Mouse (Mus musculus) lung, embryonic 15.5 days (tissue): ENCODE measurements around the gene B3gnt7. TPM values are rescaled to one million over a fixed set of nuclear protein-coding genes. Genes with fewer than 3 reads are reported as not detected.
"Not testable (repeated sequence)": the region's sequence is repeated elsewhere in the genome, so short reads cannot be mapped to it uniquely, and the experiment has no call there.

Experiments used
- ATAC-seq: fragments of 200-750 bp; cut with Nextera tagmentation; 2 replicates; pipeline ENCODE4 v1.8.0; 2017; ENCODE audit warnings: moderate number of reproducible peaks, borderline replicate concordance; ENCODE audit not compliant: low FRiP score, low TSS enrichment; ENCODE audit errors: extremely low read depth
- H3K27ac ChIP-seq: fragments of 300-500 bp; sonication (generic); 2 replicates; pipeline ENCODE4 v1.5.1; 2015; ENCODE audit warnings: moderate library complexity, mild to moderate bottlenecking, inconsistent platforms
- H3K27me3 ChIP-seq: fragments of 300-500 bp; sonication (generic); 2 replicates; pipeline ENCODE4 v1.6.1; 2015; ENCODE audit warnings: inconsistent platforms
- H3K36me3 ChIP-seq: fragments of 300-500 bp; sonication (generic); 2 replicates; pipeline ENCODE4 v1.6.1; 2015; ENCODE audit warnings: inconsistent platforms
- H3K4me1 ChIP-seq: fragments of 300-500 bp; sonication (generic); 2 replicates; pipeline ENCODE4 v1.6.1; 2015; ENCODE audit warnings: inconsistent platforms
- H3K4me2 ChIP-seq: fragments of 300-500 bp; sonication (generic); 2 replicates; pipeline ENCODE4 v1.6.1; 2015; ENCODE audit warnings: inconsistent platforms, mild to moderate bottlenecking, moderate library complexity
- H3K4me3 ChIP-seq: fragments of 300-500 bp; sonication (generic); 2 replicates; pipeline ENCODE4 v1.5.1; 2015; ENCODE audit warnings: mild to moderate bottlenecking, inconsistent platforms
- H3K9ac ChIP-seq: fragments of 300-500 bp; sonication (generic); 2 replicates; pipeline ENCODE4 v1.6.1; 2015; ENCODE audit warnings: inconsistent platforms
- H3K9me3 ChIP-seq: fragments of 300-500 bp; sonication (generic); 2 replicates; pipeline ENCODE4 v1.6.1; 2016; ENCODE audit warnings: inconsistent platforms
- WGBS: fragments of 180-500 bp; shearing (Covaris S2); methylation state at CpG from one replicate; pipeline ENCODE4 v1.1.7; 2015; 5-methylcytosine and 5-hydroxymethylcytosine counted together
- polyA plus RNA-seq: library from polyadenylated mRNA; unstranded; fragments of >200 nt; fragmentation: Nextera tagmentation; extraction: Ambion mirVana; gene quantifications from 2 replicates; pipeline ENCODE4 v1.2.1, GENCODE M21; 2015

B3gnt7 gene
- polyA plus RNA-seq, 1 experiment from 2014 or later = 5.6 TPM

- H3K4me3 ChIP-seq = no peak overlapping the region
- no peak for ATAC-seq
- H3K27me3 ChIP-seq = no peaks in the 10 kb centered on the region
- no peaks in the 10 kb centered on the region for H3K9me3 ChIP-seq
- peaks cover 6% of the 10 kb centered on the region for H3K4me1 ChIP-seq
- WGBS = 26% methylated on average over 15 of the region's 15 CpGs
- no peaks in the 10 kb centered on the region for H3K36me3 ChIP-seq
- H3K27ac ChIP-seq = no peak overlapping the region
- H3K4me2 ChIP-seq = peak overlapping the region; percentile 41; the same call in 1 of the 2 replicates
- H3K9ac ChIP-seq = no peak overlapping the region
Measured at GRCm38 (mm10) chr1:86313772-86314125, 11.1 kb downstream of the B3gnt7 start.

- H3K4me1 ChIP-seq = no peaks in the 10 kb centered on the region
- no peaks in the 10 kb centered on the region for H3K27me3 ChIP-seq
- WGBS = 88% methylated on average over 7 of the region's 8 CpGs
- H3K27ac ChIP-seq = no peak overlapping the region
- H3K36me3 ChIP-seq = no peaks in the 10 kb centered on the region
- H3K9ac ChIP-seq = no peak overlapping the region
- no peak overlapping the region for H3K4me2 ChIP-seq
- ATAC-seq = no peak
- H3K4me3 ChIP-seq = no peak overlapping the region
- no peaks in the 10 kb centered on the region for H3K9me3 ChIP-seq
Measured at GRCm38 (mm10) chr1:86320822-86321413, 18.3 kb downstream of the B3gnt7 start.

GRCm38 (mm10) chr1:86336330-86336729, 33.7 kb downstream of the B3gnt7 start:
- Histone ChIP-seq H3K27me3 (no peaks in the 10 kb centered on the region), H3K4me3 (no peak overlapping the region), H3K9ac (no peak overlapping the region), H3K4me2 (no peak overlapping the region), H3K27ac (no peak overlapping the region), H3K36me3 (no peaks in the 10 kb centered on the region), H3K4me1 (no peaks in the 10 kb centered on the region), H3K9me3 (no peaks in the 10 kb centered on the region)
- WGBS = 21% methylated on average over 2 of the region's 2 CpGs
- ATAC-seq = no peak

- no peak overlapping the region for H3K4me2 ChIP-seq
- no peak overlapping the region for H3K4me3 ChIP-seq
- 24% methylated on average over 4 of the region's 4 CpGs for WGBS
- H3K9me3 ChIP-seq = no peaks in the 10 kb centered on the region
- no peak overlapping the region for H3K9ac ChIP-seq
- no peak overlapping the region for H3K27ac ChIP-seq
- H3K36me3 ChIP-seq = no peaks in the 10 kb centered on the region
- no peaks in the 10 kb centered on the region for H3K27me3 ChIP-seq
- no peaks in the 10 kb centered on the region for H3K4me1 ChIP-seq
- ATAC-seq = no peak; the same call in 1 of the 2 replicates
Measured at GRCm38 (mm10) chr1:86339156-86339812, 36.7 kb downstream of the B3gnt7 start.

- H3K9me3 ChIP-seq, ATAC-seq, H3K4me1 ChIP-seq, H3K27me3 ChIP-seq, H3K9ac ChIP-seq, H3K4me2 ChIP-seq, H3K36me3 ChIP-seq, H3K4me3 ChIP-seq, H3K27ac ChIP-seq: not testable (repeated sequence)
- WGBS = 100% methylated on average over 2 of the region's 2 CpGs
Measured at GRCm38 (mm10) chr1:86341096-86341495, 38.5 kb downstream of the B3gnt7 start.

- Histone ChIP-seq H3K4me2 (no peak overlapping the region), H3K27ac (no peak overlapping the region), H3K9ac (no peak overlapping the region), H3K4me1 (no peaks in the 10 kb centered on the region), H3K27me3 (no peaks in the 10 kb centered on the region), H3K9me3 (no peaks in the 10 kb centered on the region), H3K36me3 (peaks cover 11% of the 10 kb centered on the region; the same call in 1 of the 2 replicates), H3K4me3 (no peak overlapping the region)
- ATAC-seq = no peak
- 90% methylated on average over 2 of the region's 2 CpGs for WGBS
Measured at GRCm38 (mm10) chr1:86342371-86342770, 39.7 kb downstream of the B3gnt7 start.

- Histone ChIP-seq H3K4me1 (no peaks in the 10 kb centered on the region), H3K9ac (no peak overlapping the region), H3K27ac (no peak overlapping the region), H3K4me3 (no peak overlapping the region), H3K9me3 (no peaks in the 10 kb centered on the region), H3K27me3 (no peaks in the 10 kb centered on the region), H3K4me2 (no peak overlapping the region), H3K36me3 (peaks cover 19% of the 10 kb centered on the region)
- no peak for ATAC-seq
- WGBS = 87% methylated on average over 1 of the region's 1 CpGs
Measured at GRCm38 (mm10) chr1:86343087-86343645, 40.5 kb downstream of the B3gnt7 start.

GRCm38 (mm10) chr1:86343969-86344861, 41.6 kb downstream of the B3gnt7 start:
- Histone ChIP-seq H3K4me1 (no peaks in the 10 kb centered on the region), H3K4me2 (no peak overlapping the region), H3K36me3 (peaks cover 29% of the 10 kb centered on the region), H3K27me3 (no peaks in the 10 kb centered on the region), H3K27ac (no peak overlapping the region), H3K9me3 (no peaks in the 10 kb centered on the region), H3K9ac (no peak overlapping the region), H3K4me3 (no peak overlapping the region)
- ATAC-seq = no peak
- 34% methylated on average over 4 of the region's 4 CpGs for WGBS

- Histone ChIP-seq H3K4me2 (no peak overlapping the region), H3K27ac (no peak overlapping the region), H3K27me3 (no peaks in the 10 kb centered on the region), H3K9me3 (no peaks in the 10 kb centered on the region), H3K36me3 (peaks cover 38% of the 10 kb centered on the region), H3K4me1 (no peaks in the 10 kb centered on the region), H3K4me3 (no peak overlapping the region), H3K9ac (no peak overlapping the region)
- WGBS = 84% methylated on average over 4 of the region's 4 CpGs
- no peak for ATAC-seq
Measured at GRCm38 (mm10) chr1:86345069-86345468, 42.4 kb downstream of the B3gnt7 start.

- Histone ChIP-seq H3K9ac (no peak overlapping the region), H3K4me1 (no peaks in the 10 kb centered on the region), H3K4me3 (no peak overlapping the region), H3K27ac (no peak overlapping the region), H3K27me3 (no peaks in the 10 kb centered on the region), H3K36me3 (peaks cover 47% of the 10 kb centered on the region), H3K4me2 (no peak overlapping the region), H3K9me3 (no peaks in the 10 kb centered on the region)
- no peak for ATAC-seq
- WGBS = 86% methylated on average over 4 of the region's 4 CpGs
Measured at GRCm38 (mm10) chr1:86345956-86346355, 43.3 kb downstream of the B3gnt7 start.

- no peak for ATAC-seq
- 84% methylated on average over 3 of the region's 3 CpGs for WGBS
- H3K27ac ChIP-seq = no peak overlapping the region
- H3K9me3 ChIP-seq = no peaks in the 10 kb centered on the region
- no peaks in the 10 kb centered on the region for H3K4me1 ChIP-seq
- no peak overlapping the region for H3K4me2 ChIP-seq
- H3K9ac ChIP-seq = no peak overlapping the region
- H3K4me3 ChIP-seq = no peak overlapping the region
- no peaks in the 10 kb centered on the region for H3K27me3 ChIP-seq
- H3K36me3 ChIP-seq = peaks cover 58% of the 10 kb centered on the region
Measured at GRCm38 (mm10) chr1:86346851-86347715, 44.5 kb downstream of the B3gnt7 start.
